Comparison of ENCODE assay signal across 30 mouse cellular contexts in the genomic region with DNA sequence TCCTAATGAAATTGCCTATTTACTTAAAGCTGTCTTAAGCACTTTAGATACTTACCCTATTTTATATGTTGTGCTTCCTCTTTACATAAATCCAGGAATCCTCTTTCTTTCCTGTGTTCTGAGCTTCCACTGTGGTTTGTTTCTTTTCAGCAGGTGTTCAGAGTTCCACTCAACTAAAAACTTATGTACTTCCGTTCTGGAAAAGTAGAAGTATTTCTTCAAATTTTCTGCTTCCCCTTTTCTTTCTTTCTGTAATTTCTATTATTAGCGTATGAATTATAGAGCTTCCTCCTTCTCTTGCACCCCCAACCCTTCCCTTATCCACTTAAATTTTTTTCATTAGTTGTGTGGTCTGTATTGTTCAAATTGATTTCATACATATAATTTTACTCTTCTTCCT.
DNase-seq lines count a peak whose midpoint lies in the region; ATAC-seq and TF ChIP-seq lines count a peak whose summit lies in the region.
"Had no signal": no experiment of that assay in that cellular context is flagged by ENCODE, and none has a peak within 500 bp of the region (broad histone marks: within the 10 kb centered on the region; RNA-seq: fewer than 3 reads in every experiment).

No protein-coding gene starts in this region.

- no peak overlapping the region for H3K9ac ChIP-seq in MEL (ENCODE audit: control insufficient read depth, low read depth, low read length, poor library complexity, severe bottlenecking)
- H3K9ac ChIP-seq in heart, embryonic 11.5 days (ENCODE audit: low read depth, low read length) = no peak overlapping the region
- H3K9ac ChIP-seq: embryonic facial prominence, embryonic 13.5 days; forebrain, embryonic 12.5 days; forebrain, embryonic 15.5 days; heart, embryonic 12.5 days; heart, embryonic 15.5 days; hindbrain, embryonic 14.5 days had no signal

- no peak overlapping the region for H3K4me3 ChIP-seq in MEL (ENCODE audit: control insufficient read depth in 1 of 2, insufficient read depth in 1 of 2, low read depth in 2 of 2, low read length in 2 of 2)
- no peak overlapping the region for H3K4me3 ChIP-seq in heart, embryonic 11.5 days (ENCODE audit: low read depth, low read length)
- H3K4me3 ChIP-seq: embryonic facial prominence, embryonic 10.5 days; embryonic facial prominence, embryonic 13.5 days; erythroblast, embryonic 14.5 days; forebrain, embryonic 12.5 days; forebrain, embryonic 15.5 days; heart, embryonic 12.5 days; heart, embryonic 15.5 days had no signal

- no peak; a peak in 1 of 4 replicates for TF ChIP-seq EP300 in MEL (IDR thresholded peaks at IDR 0.05; ENCODE audit: low read depth in 1 of 2, low read length in 2 of 2)

- H3K27ac ChIP-seq in MEL (ENCODE audit: control insufficient read depth, low read depth, low read length) = no peak overlapping the region
- H3K27ac ChIP-seq in heart, embryonic 11.5 days (ENCODE audit: low read depth, low read length) = no peak overlapping the region
- H3K27ac ChIP-seq: embryonic facial prominence, embryonic 10.5 days; embryonic facial prominence, embryonic 13.5 days; forebrain, embryonic 12.5 days; forebrain, embryonic 15.5 days; heart, embryonic 15.5 days; hindbrain, embryonic 14.5 days; hindbrain, postnatal 0 days had no signal

- no peak overlapping the region for H3K4me2 ChIP-seq in heart, embryonic 11.5 days
- H3K4me2 ChIP-seq: embryonic facial prominence, embryonic 13.5 days; forebrain, embryonic 12.5 days; forebrain, embryonic 15.5 days; heart, embryonic 12.5 days; heart, embryonic 15.5 days; hindbrain, embryonic 14.5 days had no signal

- no peaks in the 10 kb centered on the region for H3K4me1 ChIP-seq in MEL (ENCODE audit: control insufficient read depth in 1 of 2, insufficient read depth in 2 of 2, low read length in 2 of 2)
- no peaks in the 10 kb centered on the region for H3K4me1 ChIP-seq in heart, embryonic 11.5 days (ENCODE audit: control insufficient read depth, insufficient read depth, low read length)
- H3K4me1 ChIP-seq: embryonic facial prominence, embryonic 10.5 days; embryonic facial prominence, embryonic 13.5 days; forebrain, embryonic 12.5 days; forebrain, embryonic 15.5 days; heart, embryonic 12.5 days; heart, embryonic 15.5 days had no signal

- TF ChIP-seq POLR2A in MEL (IDR thresholded peaks at IDR 0.05; ENCODE audit: control insufficient read depth in 1 of 2, insufficient read depth in 1 of 2, low read depth in 1 of 2, low read length in 2 of 2, poor library complexity in 1 of 2) = no peak

- no peak for TF ChIP-seq RAD21 in MEL (IDR thresholded peaks at IDR 0.05; ENCODE audit: low read depth, low read length)

- 76% methylated on average over 2 of the region's 2 CpGs for WGBS in heart, embryonic 11.5 days (ENCODE audit: insufficient replicate concordance)

- ATAC-seq in common myeloid progenitor, adult 5-6 weeks (replicated peaks; ENCODE audit: low read depth, poor library complexity, severe bottlenecking) = peak; percentile 71
- ATAC-seq in megakaryocyte, adult 5-6 weeks (ENCODE audit: poor library complexity, severe bottlenecking) = peak; percentile 54
- no peak for ATAC-seq in heart, embryonic 11.5 days (replicated peaks; ENCODE audit: insufficient number of reproducible peaks, low FRiP score, low TSS enrichment)
- ATAC-seq: CD4-positive, CD25-positive, alpha-beta regulatory T cell, adult 4 months; forebrain, embryonic 15.5 days; hindbrain, postnatal 0 days; inflammation-experienced regulatory T-cells, adult 6 months; intestine, embryonic 16.5 days; Patski had no signal

- H3K27me3 ChIP-seq in MEL (ENCODE audit: control insufficient read depth in 1 of 2, insufficient read depth in 2 of 2, low read length in 2 of 2) = no peaks in the 10 kb centered on the region
- no peaks in the 10 kb centered on the region for H3K27me3 ChIP-seq in heart, embryonic 11.5 days (ENCODE audit: control insufficient read depth, insufficient read depth, low read length)
- H3K27me3 ChIP-seq: embryonic facial prominence, embryonic 13.5 days; forebrain, embryonic 12.5 days; forebrain, embryonic 15.5 days; heart, embryonic 12.5 days; heart, embryonic 15.5 days; Patski had no signal

- peak; percentile 43 for DNase-seq in MEL (ENCODE audit: low read depth, low spot score)
- DNase-seq in ovary, adult 18-20 months (ENCODE audit: low spot score) = no peak
- DNase-seq in kidney, postnatal 10 days = no peak
- DNase-seq: adrenal gland, postnatal 10 days; adrenal gland, postnatal 36 days; cerebellum, adult 11 months; cerebellum, adult 2 months; cerebellum, postnatal 14 days; embryo, embryonic 11 days; gastrocnemius, postnatal 36 days; heart, adult 11 months; heart, postnatal 10 days; heart, postnatal 36 days; kidney, adult 18-20 months had no signal

- no peaks in the 10 kb centered on the region for H3K9me3 ChIP-seq in MEL (replicated peaks; ENCODE audit: insufficient read depth, low read length)
- H3K9me3 ChIP-seq in heart, embryonic 11.5 days (replicated peaks; ENCODE audit: control insufficient read depth, low read length) = no peaks in the 10 kb centered on the region
- H3K9me3 ChIP-seq: embryonic facial prominence, embryonic 10.5 days; embryonic facial prominence, embryonic 13.5 days; forebrain, embryonic 12.5 days; forebrain, embryonic 15.5 days; heart, embryonic 12.5 days; heart, embryonic 15.5 days had no signal

- no peaks in the 10 kb centered on the region for H3K79me2 ChIP-seq in MEL (ENCODE audit: control insufficient read depth, insufficient read depth, low read length, poor library complexity)

- H3K36me3 ChIP-seq in MEL (ENCODE audit: control insufficient read depth in 1 of 2, insufficient read depth in 2 of 2, low read length in 2 of 2) = peaks cover 0 to 7% of the 10 kb centered on the region in 2 experiments; a peak in 2 of 4 replicates
- H3K36me3 ChIP-seq in heart, embryonic 11.5 days (ENCODE audit: control insufficient read depth, insufficient read depth, low read length) = no peaks in the 10 kb centered on the region
- H3K36me3 ChIP-seq: embryonic facial prominence, embryonic 10.5 days; embryonic facial prominence, embryonic 13.5 days; forebrain, embryonic 12.5 days; forebrain, embryonic 15.5 days; heart, embryonic 12.5 days; heart, embryonic 15.5 days had no signal

- TF ChIP-seq CTCF in MEL (IDR thresholded peaks at IDR 0.05 in 2 of 3, conservative IDR thresholded peaks at IDR 0.05 in 1 of 3; ENCODE audit: control insufficient read depth in 1 of 3, insufficient read depth in 1 of 3, low read depth in 2 of 3, low read length in 3 of 3, poor library complexity in 1 of 3, severe bottlenecking in 1 of 3) = no peak

TF ChIP-seq in MEL, 35 proteins besides CTCF, POLR2A, EP300 and RAD21:
- TF ChIP-seq TCF12 (IDR thresholded peaks at IDR 0.05; ENCODE audit: low read depth, low read length) (no peak), ELF1 (IDR thresholded peaks at IDR 0.05; ENCODE audit: low read depth, low read length) (no peak), ZNF384 (IDR thresholded peaks at IDR 0.05; ENCODE audit: low read depth, low read length) (no peak), NELFE (IDR thresholded peaks at IDR 0.05; ENCODE audit: low read depth, low read length) (no peak), SMC3 (IDR thresholded peaks at IDR 0.05; ENCODE audit: low read depth, low read length) (no peak), MAZ (IDR thresholded peaks at IDR 0.05; ENCODE audit: low read depth, low read length) (no peak), E2F4 (IDR thresholded peaks at IDR 0.05; ENCODE audit: borderline replicate concordance, low read depth, low read length) (no peak), CHD2 (IDR thresholded peaks at IDR 0.05; ENCODE audit: low read length) (no peak), USF1 (IDR thresholded peaks at IDR 0.05; ENCODE audit: low read depth, low read length) (no peak), SIN3A (IDR thresholded peaks at IDR 0.05; ENCODE audit: low read length) (no peak), POLR2AphosphoS2 (IDR thresholded peaks at IDR 0.05; ENCODE audit: low read length) (no peak), JUND (IDR thresholded peaks at IDR 0.05; ENCODE audit: low read depth, low read length) (no peak), MXI1 (IDR thresholded peaks at IDR 0.05; ENCODE audit: low read depth, low read length) (no peak), MAX (IDR thresholded peaks at IDR 0.05; ENCODE audit: low read length) (no peak), ETS1 (IDR thresholded peaks at IDR 0.05; ENCODE audit: low read depth, low read length) (no peak), ZMIZ1 (IDR thresholded peaks at IDR 0.05; ENCODE audit: low read depth, low read length) (no peak), ZKSCAN1 (IDR thresholded peaks at IDR 0.05; ENCODE audit: low read depth, low read length) (no peak), MAFK (IDR thresholded peaks at IDR 0.05; ENCODE audit: borderline replicate concordance, low read depth, low read length) (no peak)
